Comparison of ENCODE assay signal across 26 mouse cellular contexts in genomic region chr1:39496995-39497394, GRCm38 (mm10). TPM values are rescaled to one million over a fixed set of nuclear protein-coding genes. Genes with fewer than 3 reads are reported as not detected.
DNase-seq lines count a peak whose midpoint lies in the region; ATAC-seq and TF ChIP-seq lines count a peak whose summit lies in the region.
"Had no signal": no experiment of that assay in that cellular context is flagged by ENCODE, and none has a peak within 500 bp of the region (broad histone marks: within the 10 kb centered on the region; RNA-seq: fewer than 3 reads in every experiment).

No protein-coding gene starts in this region.

- TF ChIP-seq POLR2A in ES-Bruce4 (IDR thresholded peaks at IDR 0.05; ENCODE audit: insufficient read depth, low read length), result no peak

- H3K4me2 ChIP-seq in lung, postnatal 0 days (replicated peaks; ENCODE audit: low read depth, low read length), result no peak overlapping the region
- H3K4me2 ChIP-seq: heart, embryonic 13.5 days; hindbrain, embryonic 14.5 days had no signal

- H3K27me3 ChIP-seq in lung, postnatal 0 days (replicated peaks; ENCODE audit: insufficient read depth, low read length), result no peaks in the 10 kb centered on the region
- H3K27me3 ChIP-seq in ES-Bruce4 (ENCODE audit: control insufficient read depth, insufficient read depth, low read length, poor library complexity, severe bottlenecking) (no peaks in the 10 kb centered on the region), Patski (peaks cover 4% of the 10 kb centered on the region)
- H3K27me3 ChIP-seq: heart, embryonic 13.5 days had no signal

- in situ Hi-C loops in Patski (cut with MboI; ENCODE audit: low pct_unique_long_range_greater_than_20kb), result no loop called here

- POLR2A ChIA-PET in Patski (lab: Charles Lee), result no interaction called here

- CTCF ChIA-PET in Patski (lab: Charles Lee), result interaction anchor here (0.9 kb wide), 1 partner anchor 97 kb away, joined by 3 read pairs; no protein-coding TSS in a partner anchor

- WGBS in lung, postnatal 0 days, result 93% methylated on average over 4 of the region's 4 CpGs

- no peak overlapping the region for H3K4me3 ChIP-seq in lung, postnatal 0 days (ENCODE audit: low read depth, low read length)
- no peak overlapping the region for H3K4me3 ChIP-seq in ES-Bruce4 (ENCODE audit: low read depth, low read length)
- H3K4me3 ChIP-seq: gastrocnemius, adult 2 months; heart, embryonic 10.5 days; heart, embryonic 13.5 days had no signal

- TF ChIP-seq CTCF in lung, postnatal 0 days (IDR thresholded peaks at IDR 0.05), result peak; percentile 18; the same call in 1 of the 2 replicates
- TF ChIP-seq CTCF in ES-Bruce4 (IDR thresholded peaks at IDR 0.05; ENCODE audit: low read depth, low read length) (peak; percentile 54), Patski (IDR thresholded peaks at IDR 0.05) (peak; percentile 14)

- DNase-seq in lung, postnatal 0 days (ENCODE audit: low spot score), result no peak
- DNase-seq in lung, postnatal 14 days, result no peak
- DNase-seq in Patski (ENCODE audit: low read depth, low spot score), result no peak
- no peak for DNase-seq in spleen, postnatal 10 days (ENCODE audit: low spot score in 2 of 2)
- no peak for DNase-seq in urinary bladder, postnatal 36 days (ENCODE audit: low spot score in 2 of 2)
- no peak for DNase-seq in adrenal gland, postnatal 14 days
- DNase-seq: adrenal gland, adult 8-10 months; adrenal gland, postnatal 36 days; cerebellum, adult 18-20 months; cerebellum, adult 9-10 months; cerebellum, postnatal 14 days; forebrain, postnatal 0 days; gastrocnemius, adult 2 months; gastrocnemius, postnatal 14 days; heart, adult 18-20 months; heart, postnatal 14 days; heart, postnatal 4 days; kidney, adult 11 months had no signal

- TF ChIP-seq EP300 in lung, postnatal 0 days (IDR thresholded peaks at IDR 0.05), result no peak
- TF ChIP-seq EP300 in ES-Bruce4 (IDR thresholded peaks at IDR 0.05; ENCODE audit: insufficient read depth, low read depth, low read length), result no peak

- H3K36me3 ChIP-seq in lung, postnatal 0 days (ENCODE audit: insufficient read depth, low read length), result no peaks in the 10 kb centered on the region
- H3K36me3 ChIP-seq in ES-Bruce4 (ENCODE audit: control insufficient read depth, insufficient read depth, low read length, poor library complexity, severe bottlenecking), result no peaks in the 10 kb centered on the region
- H3K36me3 ChIP-seq: heart, embryonic 10.5 days; heart, embryonic 13.5 days had no signal

- no peak overlapping the region for H3K9ac ChIP-seq in lung, postnatal 0 days (replicated peaks; ENCODE audit: low read depth)
- no peak overlapping the region for H3K9ac ChIP-seq in ES-Bruce4 (ENCODE audit: low read depth, poor library complexity, severe bottlenecking)
- H3K9ac ChIP-seq: forebrain, postnatal 0 days; heart, embryonic 13.5 days; hindbrain, embryonic 14.5 days had no signal

- H3K27ac ChIP-seq in lung, postnatal 0 days (ENCODE audit: low read length), result no peak overlapping the region
- H3K27ac ChIP-seq in ES-Bruce4 (ENCODE audit: insufficient read depth, low read length), result no peak overlapping the region
- H3K27ac ChIP-seq: gastrocnemius, adult 2 months; heart, embryonic 10.5 days; heart, embryonic 13.5 days; hindbrain, embryonic 14.5 days; hindbrain, postnatal 0 days had no signal

- ATAC-seq in lung, postnatal 0 days, result no peak
- ATAC-seq in Patski, result no peak
- ATAC-seq: activated CD4-positive, CD25-positive, alpha-beta regulatory T cell, adult 4 months; forebrain, embryonic 14.5 days; forebrain, postnatal 0 days; hindbrain, postnatal 0 days; inflammation-experienced regulatory T-cells, adult 6 months had no signal

- H3K9me3 ChIP-seq in lung, postnatal 0 days (ENCODE audit: low read length), result no peaks in the 10 kb centered on the region
- no peaks in the 10 kb centered on the region; the same call in none of the 2 replicates for H3K9me3 ChIP-seq in ES-Bruce4 (replicated peaks; ENCODE audit: control insufficient read depth, insufficient read depth, low read length, poor library complexity, severe bottlenecking)
- H3K9me3 ChIP-seq: heart, embryonic 10.5 days had no signal

- no peaks in the 10 kb centered on the region for H3K4me1 ChIP-seq in lung, postnatal 0 days (ENCODE audit: insufficient read depth, low read depth, low read length)
- H3K4me1 ChIP-seq in ES-Bruce4 (ENCODE audit: control insufficient read depth, insufficient read depth, low read length), result no peaks in the 10 kb centered on the region
- H3K4me1 ChIP-seq: heart, embryonic 10.5 days; heart, embryonic 13.5 days had no signal

RNA-seq across cellular contexts. Expression of gene Tbc1d8, which starts 18.4 kb away (rescaled TPM):
- polyA plus RNA-seq in lung, postnatal 0 days (2015; fragmentation: Nextera tagmentation; extraction: Ambion mirVana), result 14.5 and 18.0 TPM in 2 replicates
- 34.6 and 35.2 TPM in 2 replicates for polyA plus RNA-seq in ES-Bruce4 (2011; ENCODE audit: insufficient read depth, insufficient read length, low read depth, missing spikeins)
- 3.0 TPM for polyA plus RNA-seq in Patski (2021)
- total RNA-seq in adrenal gland, postnatal 14 days (2021), result 9.3 and 10.6 TPM in 2 replicates

RNA-seq across cellular contexts. Expression of gene Cnot11, which starts 37.8 kb away (rescaled TPM):
- 10.0 and 10.7 TPM in 2 replicates for polyA plus RNA-seq in lung, postnatal 0 days (2015; fragmentation: Nextera tagmentation; extraction: Ambion mirVana)
- polyA plus RNA-seq in ES-Bruce4 (2011; ENCODE audit: insufficient read depth, insufficient read length, low read depth, missing spikeins) (60.0 and 73.3 TPM in 2 replicates), Patski (2021) (29.1 TPM)
- 17.4 and 20.4 TPM in 2 replicates for total RNA-seq in adrenal gland, postnatal 14 days (2021)
